Mouse (Mus musculus) heart, postnatal 0 days (tissue): ENCODE measurements at regions not wholly inside any gene's neighbourhood (a gene's known extent, or its start where the extent isn't known, plus 50 kb on each side); places are given as distances from the start of the nearest gene placed in this dataset.

Source experiments
- ATAC-seq: fragments of 200-750 bp; cut with Nextera tagmentation; 2 replicates; pipeline ENCODE4 v1.8.0; 2017; ENCODE audit warnings: low read depth, moderate number of reproducible peaks, moderate library complexity; ENCODE audit not compliant: insufficient read depth
- DNase-seq: peaks from one replicate; pipeline ENCODE4 v3.0.0-alpha.2; 2016; ENCODE audit warnings: low spot score
- H3K27ac ChIP-seq: fragments of 300-500 bp; sonication (generic); 2 replicates; pipeline ENCODE4 v1.5.1; 2014; ENCODE audit warnings: low read depth, mild to moderate bottlenecking
- H3K27me3 ChIP-seq: fragments of 300-500 bp; sonication (generic); 2 replicates; pipeline ENCODE4 v1.6.1; 2014; ENCODE audit warnings: low read length, mixed read lengths; ENCODE audit not compliant: control insufficient read depth, insufficient read depth
- H3K36me3 ChIP-seq: fragments of 300-500 bp; sonication (generic); replicated peaks from 2 replicates; pipeline ENCODE4 v1.6.1; 2014; ENCODE audit warnings: low read length, mixed read lengths; ENCODE audit not compliant: control insufficient read depth, insufficient read depth
- H3K4me1 ChIP-seq: fragments of 300-500 bp; sonication (generic); 2 replicates; pipeline ENCODE4 v1.6.1; 2014; ENCODE audit warnings: antibody characterized with exemption; ENCODE audit not compliant: control insufficient read depth, insufficient read depth
- H3K4me2 ChIP-seq: fragments of 300-500 bp; sonication (generic); 2 replicates; pipeline ENCODE4 v1.6.1; 2014; ENCODE audit warnings: low read depth, mild to moderate bottlenecking, low read length, moderate library complexity
- H3K4me3 ChIP-seq: fragments of 300-500 bp; sonication (generic); 2 replicates; pipeline ENCODE4 v1.5.1; 2014; ENCODE audit warnings: low read depth, low read length
- H3K9ac ChIP-seq: fragments of 300-500 bp; sonication (generic); replicated peaks from 2 replicates; pipeline ENCODE4 v1.6.1; 2014; ENCODE audit warnings: low read depth, low read length, mixed read lengths
- H3K9me3 ChIP-seq: fragments of 300-500 bp; sonication (generic); replicated peaks from 2 replicates; pipeline ENCODE4 v1.6.1; 2016; ENCODE audit warnings: low read length; ENCODE audit not compliant: control insufficient read depth
- CTCF ChIP-seq: IDR thresholded peaks from 2 replicates; pipeline ENCODE4 v1.5.1; 2016; ENCODE audit warnings: antibody characterized with exemption, control low read depth, low read depth
- EP300 ChIP-seq: IDR thresholded peaks from 2 replicates; pipeline ENCODE4 v1.6.1; 2016; ENCODE audit warnings: antibody characterized with exemption, low read depth
- WGBS: fragments of 180-500 bp; shearing (Covaris S2); extraction: QIAGEN DNeasy Blood & Tissue Kit; methylation state at CpG from one replicate; pipeline ENCODE4 v1.1.7; 2014; 5-methylcytosine and 5-hydroxymethylcytosine counted together

DNA sequence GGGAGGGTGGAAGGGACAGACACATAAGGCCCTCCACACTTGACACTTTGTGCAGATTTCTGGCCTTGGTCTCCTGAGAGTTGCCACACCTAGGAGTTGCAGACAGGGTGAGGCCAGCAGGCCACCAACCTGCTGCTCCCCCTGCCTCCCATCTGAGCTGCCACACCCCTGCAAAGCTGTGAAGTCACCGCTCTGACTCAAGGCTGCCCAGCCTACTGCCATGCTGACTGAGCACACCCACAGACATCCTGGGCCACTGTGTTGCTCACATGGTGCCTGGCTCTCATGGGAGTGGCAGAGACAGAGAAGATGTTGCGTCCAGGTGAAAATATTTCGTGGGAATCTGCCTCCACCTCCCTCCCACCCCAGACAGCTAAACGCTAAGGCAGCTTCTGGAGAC lies 150.3 kb downstream of the Tfap2c start:
- Histone ChIP-seq H3K27me3 (no peaks in the 10 kb centered on the region), H3K4me2 (no peak overlapping the region), H3K36me3 (no peaks in the 10 kb centered on the region), H3K4me1 (no peaks in the 10 kb centered on the region), H3K9ac (no peak overlapping the region), H3K4me3 (no peak overlapping the region), H3K9me3 (no peaks in the 10 kb centered on the region), H3K27ac (no peak overlapping the region)
- no peak for DNase-seq
- no peak for ATAC-seq
- WGBS: 73% methylated on average over 4 of the region's 4 CpGs
- TF ChIP-seq CTCF (no peak), EP300 (no peak)

DNA sequence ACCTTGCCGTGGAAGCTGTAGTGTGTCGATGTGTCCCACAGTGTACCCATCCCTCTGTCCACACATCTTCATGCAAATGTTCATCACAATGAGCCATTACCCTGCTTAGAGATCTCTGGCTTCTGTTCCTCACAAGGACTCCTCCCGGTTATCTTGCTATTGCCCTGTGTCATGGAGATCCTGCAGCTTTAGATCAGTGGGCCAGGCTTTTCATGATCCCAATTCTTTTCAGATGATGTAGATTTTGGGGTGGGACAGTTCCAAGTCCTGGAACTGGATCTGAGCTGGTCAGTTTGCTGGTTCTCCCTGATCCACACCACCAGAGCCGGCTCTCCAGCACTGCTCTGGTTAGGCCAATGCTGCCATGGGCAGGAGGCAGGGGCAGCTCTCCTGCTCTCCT lies 161.2 kb downstream of the Tfap2c start:
- no peaks in the 10 kb centered on the region for H3K36me3 ChIP-seq
- no peaks in the 10 kb centered on the region for H3K27me3 ChIP-seq
- H3K4me2 ChIP-seq: no peak overlapping the region
- no peak overlapping the region for H3K9ac ChIP-seq
- H3K4me3 ChIP-seq: no peak overlapping the region
- 74% methylated on average over 4 of the region's 4 CpGs for WGBS
- ATAC-seq (no peak), DNase-seq (no peak)
- H3K27ac ChIP-seq: no peak overlapping the region
- TF ChIP-seq CTCF (no peak), EP300 (no peak)
- H3K4me1 ChIP-seq: no peaks in the 10 kb centered on the region
- H3K9me3 ChIP-seq: no peaks in the 10 kb centered on the region

DNA sequence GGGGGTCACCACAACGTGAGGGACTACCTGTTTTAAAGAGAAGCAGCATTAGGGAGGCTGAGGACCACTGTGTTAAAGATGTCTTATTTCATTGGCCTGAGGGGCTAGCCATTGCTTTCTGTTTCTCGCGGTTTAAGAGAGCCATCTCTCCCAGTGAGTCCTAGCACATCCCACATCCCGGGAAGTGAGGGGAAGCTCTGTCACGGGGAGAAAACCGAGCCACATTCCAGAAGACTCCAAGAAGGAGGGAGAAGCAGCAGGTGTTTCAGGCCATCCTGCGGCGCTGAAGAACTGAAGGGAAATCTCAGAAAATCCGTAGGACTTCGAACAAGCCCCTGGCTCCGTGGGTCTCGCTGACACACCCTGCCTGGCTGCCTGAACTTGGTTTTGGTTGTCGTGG lies 177.3 kb downstream of the Tfap2c start:
- ATAC-seq: no peak
- Histone ChIP-seq H3K27me3 (peaks cover 63% of the 10 kb centered on the region), H3K4me2 (no peak overlapping the region), H3K27ac (no peak overlapping the region), H3K9ac (no peak overlapping the region), H3K36me3 (no peaks in the 10 kb centered on the region), H3K4me3 (no peak overlapping the region), H3K9me3 (no peaks in the 10 kb centered on the region), H3K4me1 (no peaks in the 10 kb centered on the region)
- no peak for DNase-seq
- WGBS: 9% methylated on average over 13 of the region's 13 CpGs
- TF ChIP-seq EP300 (no peak), CTCF (no peak)

DNA sequence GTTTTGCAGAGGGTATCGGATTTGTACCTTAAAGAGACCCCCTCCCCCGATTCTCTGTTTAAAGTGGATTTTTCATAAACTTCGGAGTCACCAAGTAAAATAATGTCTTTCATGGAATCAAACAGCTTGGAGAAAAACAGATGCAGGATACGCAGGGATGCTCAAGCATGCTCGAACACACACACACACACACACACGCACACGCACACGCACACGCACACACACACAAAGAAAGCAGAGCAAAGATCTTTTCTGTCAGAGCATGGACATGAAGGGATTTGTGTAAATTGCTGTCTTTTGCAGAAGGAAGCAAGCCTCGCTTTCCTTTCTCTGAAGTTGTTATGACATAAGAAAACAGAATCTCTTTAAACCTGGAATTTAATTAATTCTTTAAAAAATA lies 178.2 kb downstream of the Tfap2c start:
- H3K4me2 ChIP-seq: no peak overlapping the region
- 58% methylated on average over 10 of the region's 10 CpGs for WGBS

DNA sequence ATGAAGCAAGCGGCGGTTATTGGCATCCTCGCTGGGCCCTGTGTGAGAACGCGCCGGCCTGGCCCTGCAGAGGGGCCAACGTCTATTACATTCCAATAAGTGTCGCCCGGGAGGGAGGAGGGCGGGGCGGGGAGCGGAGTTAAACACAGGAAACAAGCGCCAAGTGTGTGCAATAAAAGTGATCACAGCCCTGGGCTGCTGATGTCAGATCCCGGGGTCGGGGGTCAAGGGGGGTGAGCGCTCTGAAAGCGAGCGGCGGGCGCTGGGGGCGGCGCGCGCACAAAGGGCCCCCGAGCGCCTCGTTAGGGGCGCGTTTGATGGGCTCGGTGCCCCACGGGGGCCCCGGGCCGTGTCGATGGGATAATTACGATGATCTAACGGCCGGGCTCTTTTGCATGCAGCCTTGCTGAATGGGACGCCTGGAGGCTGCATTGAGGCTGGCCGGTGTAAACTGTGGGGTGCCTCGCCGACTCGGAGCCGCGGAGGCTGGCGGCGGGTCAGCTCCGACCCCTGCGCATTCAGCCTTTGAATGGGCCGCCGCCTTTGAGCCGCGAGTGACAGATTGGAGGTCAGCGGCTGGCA lies 178.9 kb downstream of the Tfap2c start:
- peaks cover 76% of the 10 kb centered on the region for H3K27me3 ChIP-seq
- WGBS: 2% methylated on average over 51 of the region's 53 CpGs
- H3K27ac ChIP-seq: no peak overlapping the region
- no peak for DNase-seq
- H3K4me1 ChIP-seq: no peaks in the 10 kb centered on the region
- no peaks in the 10 kb centered on the region for H3K36me3 ChIP-seq
- peak; percentile 50; the same call in 1 of the 2 replicates for ATAC-seq
- no peak for TF ChIP-seq EP300
- TF ChIP-seq CTCF: no peak
- peak overlapping the region; percentile 60 for H3K4me2 ChIP-seq
- no peaks in the 10 kb centered on the region for H3K9me3 ChIP-seq
- no peak overlapping the region for H3K9ac ChIP-seq
- H3K4me3 ChIP-seq: peak overlapping the region; percentile 45

More for the DNA sequence above, 178.2 kb downstream of the Tfap2c start:
- H3K27me3 ChIP-seq: peaks cover 72% of the 10 kb centered on the region
- no peak overlapping the region for H3K4me3 ChIP-seq
- DNase-seq: no peak
- H3K9ac ChIP-seq: no peak overlapping the region
- H3K4me1 ChIP-seq: no peaks in the 10 kb centered on the region
- TF ChIP-seq EP300: no peak
- no peaks in the 10 kb centered on the region for H3K9me3 ChIP-seq
- H3K27ac ChIP-seq: no peak overlapping the region
- no peaks in the 10 kb centered on the region for H3K36me3 ChIP-seq
- no peak for ATAC-seq

DNA sequence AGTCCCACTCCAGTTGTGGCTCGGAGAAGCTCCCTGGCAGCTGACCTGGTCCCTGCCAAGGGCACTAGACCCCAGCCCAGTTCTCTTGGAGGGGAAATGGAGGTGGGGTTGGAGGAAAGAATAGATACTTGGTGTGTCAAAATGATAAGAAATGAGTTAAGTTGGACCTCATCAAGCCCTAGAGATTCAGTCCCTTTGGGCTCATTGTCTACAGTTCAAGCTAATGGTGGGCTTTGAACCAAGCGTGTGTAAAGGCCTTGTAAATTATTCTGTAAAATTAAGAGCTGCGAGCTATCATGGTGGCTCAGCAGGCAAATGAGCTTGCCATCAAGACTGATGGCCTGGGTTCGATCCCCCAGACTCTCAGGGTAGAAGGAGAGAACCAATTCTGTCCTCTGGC lies 179.8 kb downstream of the Tfap2c start:
- no peak overlapping the region for H3K9ac ChIP-seq
- no peaks in the 10 kb centered on the region for H3K9me3 ChIP-seq
- H3K27me3 ChIP-seq: peaks cover 84% of the 10 kb centered on the region
- no peak overlapping the region for H3K4me3 ChIP-seq
- no peaks in the 10 kb centered on the region for H3K36me3 ChIP-seq
- DNase-seq (no peak), ATAC-seq (no peak)
- H3K4me2 ChIP-seq: no peak overlapping the region
- WGBS: 80% methylated on average over 4 of the region's 4 CpGs
- H3K27ac ChIP-seq: no peak overlapping the region
- no peak for TF ChIP-seq EP300
- TF ChIP-seq CTCF: no peak
- no peaks in the 10 kb centered on the region for H3K4me1 ChIP-seq
